Mouse (Mus musculus): ENCODE data around the gene Mmp11.

DNA sequence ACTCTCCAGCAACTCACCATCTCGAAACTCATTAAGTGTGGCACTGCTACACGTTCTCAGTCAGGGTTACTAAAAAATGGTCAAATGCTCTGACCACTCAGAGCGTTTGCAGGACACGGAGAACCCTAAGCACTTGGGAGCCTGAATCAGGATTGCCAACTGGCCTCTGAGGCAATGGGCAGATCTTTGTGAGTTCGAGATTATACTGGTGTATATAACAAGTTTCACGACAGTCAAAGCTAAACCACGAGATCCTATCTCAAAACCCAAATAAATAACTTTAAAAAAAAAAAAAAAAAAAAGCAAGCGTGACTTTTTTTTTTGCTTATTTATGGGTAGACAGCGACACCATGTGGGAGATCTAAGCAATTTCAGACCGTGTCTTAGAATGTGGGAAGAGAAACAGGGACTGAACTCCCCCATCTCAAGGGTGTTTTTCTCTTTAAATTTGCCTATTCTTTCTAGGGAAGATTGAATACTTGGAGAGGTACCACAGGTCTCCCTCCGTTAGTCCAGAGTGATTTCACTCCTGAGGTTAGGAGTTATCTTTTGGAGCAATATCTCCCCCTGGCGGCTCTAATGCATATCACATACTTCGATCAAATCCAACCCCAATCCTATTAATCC, 15.2 kb upstream of the Mmp11 start:
- TF ChIP-seq POLR2A (IDR thresholded peaks at IDR 0.05; ENCODE audit: borderline replicate concordance, extremely low read depth, insufficient read depth, insufficient read length, poor library complexity, severe bottlenecking) (no peak), CTCF (IDR thresholded peaks at IDR 0.05; ENCODE audit: borderline replicate concordance, extremely low read depth, insufficient read depth, insufficient read length) (peak; percentile 48; the same call in 1 of the 2 replicates)
